ENCODE assay signal across 9 mouse cellular contexts in the genomic region with DNA sequence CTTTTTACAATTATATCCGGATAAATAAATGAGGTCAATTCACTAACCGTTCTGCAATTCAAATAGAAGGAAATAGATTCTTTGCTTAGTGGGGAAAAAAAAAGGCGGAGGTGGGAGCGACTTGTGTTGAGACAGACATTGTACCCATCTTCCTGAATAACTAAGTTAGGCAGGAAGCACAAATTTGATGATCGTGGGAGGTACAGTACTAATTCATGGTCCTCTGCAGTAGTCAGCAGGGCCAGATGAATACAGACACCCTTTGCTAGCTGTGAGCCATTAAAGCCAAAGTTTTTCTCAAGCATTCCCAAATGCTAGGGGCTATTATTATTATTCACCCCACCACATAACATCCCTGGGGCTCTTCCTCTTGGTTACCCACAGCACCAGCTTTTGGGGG. TPM values are rescaled to one million over a fixed set of nuclear protein-coding genes. Genes with fewer than 3 reads are reported as not detected.
DNase-seq lines count a peak whose midpoint lies in the region; ATAC-seq and TF ChIP-seq lines count a peak whose summit lies in the region.
"Had no signal": no experiment of that assay in that cellular context is flagged by ENCODE, and none has a peak within 500 bp of the region (broad histone marks: within the 10 kb centered on the region; RNA-seq: fewer than 3 reads in every experiment).

No protein-coding gene starts in this region.

- H3K4me3 ChIP-seq in left cerebral cortex, adult 2 months, result peak overlapping the region; percentile 75
- H3K4me3 ChIP-seq in forebrain, embryonic 12.5 days (replicated peaks), result peak overlapping the region; percentile 65
- peak overlapping the region; percentile 59; the same call in 1 of the 2 replicates for H3K4me3 ChIP-seq in intestine, embryonic 16.5 days (ENCODE audit: low read length)
- peak overlapping the region; percentile 76 for H3K4me3 ChIP-seq in neural tube, embryonic 13.5 days

- no peak for ATAC-seq in forebrain, embryonic 12.5 days (ENCODE audit: low FRiP score)
- no peak for ATAC-seq in intestine, embryonic 16.5 days
- ATAC-seq in neural tube, embryonic 13.5 days (ENCODE audit: low read depth), result no peak
- ATAC-seq in CD4-positive, CD25-positive, alpha-beta regulatory T cell, adult 4 months, result no peak
- ATAC-seq: Patski had no signal

- intact Hi-C loops in left cerebral cortex, adult 2 months (cut with DNase I), result loop anchor here (2.0 to 10.0 kb wide), 3 partner anchors 53 to 247 kb away; partner anchors contain the start of gene Fam8a1
- intact Hi-C loops in left cerebral cortex, postnatal 36 days (cut with DNase I), result loop anchor here (10.0 kb wide), 3 partner anchors 73 to 247 kb away; partner anchors contain the start of gene Fam8a1

- peak overlapping the region; percentile 94 for H3K4me2 ChIP-seq in forebrain, embryonic 12.5 days
- no peak overlapping the region for H3K4me2 ChIP-seq in intestine, embryonic 16.5 days (ENCODE audit: low read depth, low read length)
- peak overlapping the region; percentile 94 for H3K4me2 ChIP-seq in neural tube, embryonic 13.5 days

- no peak for TF ChIP-seq CTCF in left cerebral cortex, adult 2 months (IDR thresholded peaks at IDR 0.05)

- no peaks in the 10 kb centered on the region for H3K36me3 ChIP-seq in forebrain, embryonic 12.5 days (replicated peaks)
- H3K36me3 ChIP-seq in intestine, embryonic 16.5 days (ENCODE audit: control insufficient read depth, insufficient read depth, low read length), result no peaks in the 10 kb centered on the region
- H3K36me3 ChIP-seq in neural tube, embryonic 13.5 days, result no peaks in the 10 kb centered on the region

- H3K9ac ChIP-seq in forebrain, embryonic 12.5 days, result peak overlapping the region; percentile 80; the same call in 1 of the 2 replicates
- no peak overlapping the region for H3K9ac ChIP-seq in intestine, embryonic 16.5 days (ENCODE audit: low read depth, low read length)
- H3K9ac ChIP-seq in neural tube, embryonic 13.5 days, result peak overlapping the region; percentile 87; the same call in 1 of the 2 replicates

- WGBS in forebrain, embryonic 12.5 days, result 78% methylated on average over 5 of the region's 5 CpGs
- WGBS in intestine, embryonic 16.5 days, result 80% methylated on average over 5 of the region's 5 CpGs
- 75% methylated on average over 5 of the region's 5 CpGs for WGBS in neural tube, embryonic 13.5 days

- peak overlapping the region; percentile 92 for H3K27ac ChIP-seq in left cerebral cortex, adult 2 months
- H3K27ac ChIP-seq in forebrain, embryonic 12.5 days, result no peak overlapping the region
- 0 out of 2 replicates have a peak overlapping the region, but pooled peaks have one; percentile 30 for H3K27ac ChIP-seq in intestine, embryonic 16.5 days (ENCODE audit: low read length)
- H3K27ac ChIP-seq in neural tube, embryonic 13.5 days (replicated peaks), result peak overlapping the region; percentile 69

- DNase-seq in left cerebral cortex, adult 2 months (ENCODE audit: extremely low spot score in 1 of 2, low spot score in 2 of 2), result no peak
- no peak for DNase-seq in left cerebral cortex, postnatal 36 days (ENCODE audit: low spot score in 2 of 2)
- DNase-seq in embryo, embryonic 11 days, result no peak
- DNase-seq in spleen, postnatal 4 days (ENCODE audit: low spot score in 2 of 2), result no peak

- peaks cover 4% of the 10 kb centered on the region; the same call in 1 of the 2 replicates for H3K27me3 ChIP-seq in forebrain, embryonic 12.5 days
- no peaks in the 10 kb centered on the region for H3K27me3 ChIP-seq in intestine, embryonic 16.5 days (replicated peaks; ENCODE audit: control insufficient read depth, insufficient read depth, low read length)
- peaks cover 6% of the 10 kb centered on the region; the same call in 1 of the 2 replicates for H3K27me3 ChIP-seq in neural tube, embryonic 13.5 days

- H3K4me1 ChIP-seq in forebrain, embryonic 12.5 days, result peaks cover 17% of the 10 kb centered on the region
- 0 out of 2 replicates have a peak, but pooled peaks cover 3% of the 10 kb centered on the region for H3K4me1 ChIP-seq in intestine, embryonic 16.5 days (ENCODE audit: control insufficient read depth, insufficient read depth, low read length)
- peaks cover 20% of the 10 kb centered on the region for H3K4me1 ChIP-seq in neural tube, embryonic 13.5 days (replicated peaks)

- no peaks in the 10 kb centered on the region for H3K9me3 ChIP-seq in forebrain, embryonic 12.5 days
- no peaks in the 10 kb centered on the region for H3K9me3 ChIP-seq in intestine, embryonic 16.5 days (ENCODE audit: control insufficient read depth, low read length)
- H3K9me3 ChIP-seq in neural tube, embryonic 13.5 days, result no peaks in the 10 kb centered on the region

RNA-seq across cellular contexts. Expression of gene Rbm24, which starts 0.6 kb away (rescaled TPM):
- total RNA-seq in left cerebral cortex, adult 2 months (2021), result 10 to 100 TPM; 20.2 to 31.9 TPM
- total RNA-seq in left cerebral cortex, postnatal 36 days (2021), result 10 to 100 TPM; 19.7 to 23.8 TPM
- 3.0 and 3.4 TPM in 2 replicates for polyA plus RNA-seq in forebrain, embryonic 12.5 days (2016; fragmentation: Nextera tagmentation; extraction: Ambion mirVana)
- polyA plus RNA-seq in intestine, embryonic 16.5 days (2015; fragmentation: Nextera tagmentation; extraction: Ambion mirVana), result 1.0 and 1.5 TPM in 2 replicates
- polyA plus RNA-seq in neural tube, embryonic 13.5 days (2015; fragmentation: Nextera tagmentation; extraction: Ambion mirVana), result 2.1 and 2.4 TPM in 2 replicates
- polyA plus RNA-seq in CD4-positive, CD25-positive, alpha-beta regulatory T cell, adult 4 months (2017; shearing (Covaris generic)), result under 1 TPM in 1 of 2 experiments, not detected in 1; 0.32 TPM
